Mouse (Mus musculus) hindbrain, embryonic 13.5 days (tissue): ENCODE data around the gene Atp6ap1l. TPM values are rescaled to one million over a fixed set of nuclear protein-coding genes. Genes with fewer than 3 reads are reported as not detected.
"Not testable (repeated sequence)": the region's sequence is repeated elsewhere in the genome, so short reads cannot be mapped to it uniquely, and the experiment has no call there.

Source experiments
- ATAC-seq: fragments of 200-750 bp; cut with Nextera tagmentation; 2 replicates; pipeline ENCODE4 v1.8.0; 2017; ENCODE audit warnings: moderate TSS enrichment; ENCODE audit not compliant: low FRiP score
- H3K27ac ChIP-seq: fragments of 300-500 bp; sonication (generic); 2 replicates; pipeline ENCODE4 v1.5.1; 2015; ENCODE audit warnings: inconsistent platforms, mild to moderate bottlenecking, moderate library complexity
- H3K27me3 ChIP-seq: fragments of 300-500 bp; sonication (generic); 2 replicates; pipeline ENCODE4 v1.6.1; 2015; ENCODE audit warnings: mild to moderate bottlenecking, inconsistent platforms
- H3K36me3 ChIP-seq: fragments of 300-500 bp; sonication (generic); 2 replicates; pipeline ENCODE4 v1.6.1; 2015; ENCODE audit warnings: mild to moderate bottlenecking, inconsistent platforms
- H3K4me1 ChIP-seq: fragments of 300-500 bp; sonication (generic); replicated peaks from 2 replicates; pipeline ENCODE4 v1.6.1; 2015; ENCODE audit warnings: inconsistent platforms
- H3K4me2 ChIP-seq: fragments of 300-500 bp; sonication (generic); 2 replicates; pipeline ENCODE4 v1.6.1; 2015; ENCODE audit warnings: inconsistent platforms, mild to moderate bottlenecking, moderate library complexity
- H3K4me3 ChIP-seq: fragments of 300-500 bp; sonication (generic); 2 replicates; pipeline ENCODE4 v1.5.1; 2015; ENCODE audit warnings: mild to moderate bottlenecking, inconsistent platforms
- H3K9ac ChIP-seq: fragments of 300-500 bp; sonication (generic); 2 replicates; pipeline ENCODE4 v1.6.1; 2015; ENCODE audit warnings: mild to moderate bottlenecking, inconsistent platforms
- H3K9me3 ChIP-seq: fragments of 300-500 bp; sonication (generic); 2 replicates; pipeline ENCODE4 v1.6.1; 2016; ENCODE audit warnings: inconsistent platforms
- WGBS: fragments of 180-500 bp; shearing (Covaris S2); methylation state at CpG from one replicate; pipeline ENCODE4 v1.1.7; 2015; 5-methylcytosine and 5-hydroxymethylcytosine counted together
- polyA plus RNA-seq: library from polyadenylated mRNA; unstranded; fragments of >200 nt; fragmentation: Nextera tagmentation; extraction: Ambion mirVana; gene quantifications from 2 replicates; pipeline ENCODE4 v1.2.1, GENCODE M21; 2015

The Atp6ap1l gene
- 0.88 and 0.93 TPM in 2 replicates for polyA plus RNA-seq

GRCm38 (mm10) chr13:90905176-90905575, at the start of gene Atp6ap1l:
Gene Atp6ap1l, minus strand, starts transcription at chr13:90905355.
- Histone ChIP-seq H3K27ac (no peak within 1 kb of the TSS), H3K4me3 (no peak within 1 kb of the TSS), H3K4me1 (no peaks in the 10 kb centered on the region), H3K36me3 (no peaks in the 10 kb centered on the region), H3K4me2 (no peak within 1 kb of the TSS), H3K9ac (no peak within 1 kb of the TSS), H3K9me3 (no peaks in the 10 kb centered on the region), H3K27me3 (no peaks in the 10 kb centered on the region)
- no peak for ATAC-seq
- 90% methylated on average over 5 of the region's 5 CpGs for WGBS

- H3K9me3 ChIP-seq: no peaks in the 10 kb centered on the region
- no peaks in the 10 kb centered on the region for H3K4me1 ChIP-seq
- no peak overlapping the region for H3K27ac ChIP-seq
- no peaks in the 10 kb centered on the region for H3K27me3 ChIP-seq
- H3K4me3 ChIP-seq: no peak overlapping the region
- H3K4me2 ChIP-seq: no peak overlapping the region
- no peak for ATAC-seq
- no peak overlapping the region for H3K9ac ChIP-seq
- no peaks in the 10 kb centered on the region for H3K36me3 ChIP-seq
- WGBS: 84% methylated on average over 5 of the region's 5 CpGs
Measured at GRCm38 (mm10) chr13:90939600-90939999, 34.4 kb upstream of the Atp6ap1l start.

GRCm38 (mm10) chr13:90939192-90939591, 34.0 kb upstream of the Atp6ap1l start:
- Histone ChIP-seq H3K36me3 (no peaks in the 10 kb centered on the region), H3K4me3 (no peak overlapping the region), H3K4me1 (no peaks in the 10 kb centered on the region), H3K9me3 (no peaks in the 10 kb centered on the region), H3K4me2 (no peak overlapping the region), H3K27ac (no peak overlapping the region), H3K27me3 (no peaks in the 10 kb centered on the region), H3K9ac (no peak overlapping the region)
- 59% methylated on average over 6 of the region's 6 CpGs for WGBS
- ATAC-seq: no peak

DNA sequence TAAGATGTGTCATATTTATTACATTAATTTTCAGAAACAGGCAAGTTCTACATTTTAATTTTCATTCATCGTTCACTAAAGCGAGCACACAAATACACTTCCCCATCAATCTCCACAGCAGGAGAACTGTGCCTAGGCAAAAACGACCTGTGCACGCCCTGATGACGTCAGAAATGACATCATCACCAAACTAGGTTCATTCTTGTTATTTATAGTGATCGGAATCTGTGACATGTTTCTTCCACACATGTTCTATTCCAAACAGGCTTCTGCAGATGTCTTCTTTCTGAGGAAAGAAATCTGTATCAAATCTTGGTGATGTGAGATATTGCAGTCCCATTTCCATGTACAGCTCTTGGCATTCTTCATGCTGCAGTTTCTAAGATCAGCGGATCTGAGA, 30.7 kb upstream of the Atp6ap1l start:
- Histone ChIP-seq H3K27me3 (no peaks in the 10 kb centered on the region), H3K9ac (no peak overlapping the region), H3K9me3 (no peaks in the 10 kb centered on the region), H3K4me1 (no peaks in the 10 kb centered on the region), H3K36me3 (no peaks in the 10 kb centered on the region), H3K27ac (no peak overlapping the region), H3K4me2 (no peak overlapping the region), H3K4me3 (no peak overlapping the region)
- 84% methylated on average over 7 of the region's 7 CpGs for WGBS
- no peak for ATAC-seq

DNA sequence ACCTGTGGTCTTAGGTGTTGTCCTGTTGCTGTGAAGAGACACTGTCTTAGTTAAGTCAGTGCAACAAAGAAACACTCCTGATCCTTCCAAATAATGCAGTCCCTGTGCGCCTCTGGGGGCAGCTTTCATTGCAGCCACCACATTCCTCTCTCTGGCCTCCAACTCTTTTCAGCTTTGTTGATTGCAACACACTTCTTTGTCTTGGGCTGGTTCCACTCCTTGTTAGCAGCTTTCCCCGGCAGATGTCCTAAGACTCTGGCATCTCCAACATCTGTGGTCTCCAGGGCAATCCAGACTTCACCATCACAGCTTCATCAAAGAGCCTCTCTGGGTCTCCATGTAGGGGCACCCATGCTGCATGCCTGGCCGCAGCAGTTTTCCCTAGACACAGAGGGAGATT, 28.1 kb upstream of the Atp6ap1l start:
- no peaks in the 10 kb centered on the region for H3K27me3 ChIP-seq
- no peak overlapping the region for H3K9ac ChIP-seq
- H3K4me2 ChIP-seq: no peak overlapping the region
- no peak overlapping the region for H3K4me3 ChIP-seq
- peaks cover 5% of the 10 kb centered on the region; the same call in 1 of the 2 replicates for H3K36me3 ChIP-seq
- ATAC-seq: no peak
- no peaks in the 10 kb centered on the region for H3K9me3 ChIP-seq
- H3K4me1 ChIP-seq: no peaks in the 10 kb centered on the region
- no peak overlapping the region for H3K27ac ChIP-seq
- 62% methylated on average over 3 of the region's 3 CpGs for WGBS

GRCm38 (mm10) chr13:90929847-90930246, 24.7 kb upstream of the Atp6ap1l start:
- ATAC-seq: peak; percentile 46; the same call in 1 of the 2 replicates
- H3K9me3 ChIP-seq: no peaks in the 10 kb centered on the region
- peaks cover 35% of the 10 kb centered on the region for H3K36me3 ChIP-seq
- 24% methylated on average over 5 of the region's 5 CpGs for WGBS
- no peak overlapping the region for H3K27ac ChIP-seq
- no peak overlapping the region for H3K4me3 ChIP-seq
- H3K4me2 ChIP-seq: no peak overlapping the region
- no peaks in the 10 kb centered on the region for H3K4me1 ChIP-seq
- H3K27me3 ChIP-seq: no peaks in the 10 kb centered on the region
- no peak overlapping the region for H3K9ac ChIP-seq

GRCm38 (mm10) chr13:90928266-90928665, 23.1 kb upstream of the Atp6ap1l start:
- H3K9me3 ChIP-seq, H3K4me2 ChIP-seq, H3K4me1 ChIP-seq, H3K9ac ChIP-seq, H3K27me3 ChIP-seq, H3K4me3 ChIP-seq, ATAC-seq, H3K27ac ChIP-seq: not testable (repeated sequence)
- WGBS: 92% methylated on average over 9 of the region's 10 CpGs
- peaks cover 37% of the 10 kb centered on the region for H3K36me3 ChIP-seq

DNA sequence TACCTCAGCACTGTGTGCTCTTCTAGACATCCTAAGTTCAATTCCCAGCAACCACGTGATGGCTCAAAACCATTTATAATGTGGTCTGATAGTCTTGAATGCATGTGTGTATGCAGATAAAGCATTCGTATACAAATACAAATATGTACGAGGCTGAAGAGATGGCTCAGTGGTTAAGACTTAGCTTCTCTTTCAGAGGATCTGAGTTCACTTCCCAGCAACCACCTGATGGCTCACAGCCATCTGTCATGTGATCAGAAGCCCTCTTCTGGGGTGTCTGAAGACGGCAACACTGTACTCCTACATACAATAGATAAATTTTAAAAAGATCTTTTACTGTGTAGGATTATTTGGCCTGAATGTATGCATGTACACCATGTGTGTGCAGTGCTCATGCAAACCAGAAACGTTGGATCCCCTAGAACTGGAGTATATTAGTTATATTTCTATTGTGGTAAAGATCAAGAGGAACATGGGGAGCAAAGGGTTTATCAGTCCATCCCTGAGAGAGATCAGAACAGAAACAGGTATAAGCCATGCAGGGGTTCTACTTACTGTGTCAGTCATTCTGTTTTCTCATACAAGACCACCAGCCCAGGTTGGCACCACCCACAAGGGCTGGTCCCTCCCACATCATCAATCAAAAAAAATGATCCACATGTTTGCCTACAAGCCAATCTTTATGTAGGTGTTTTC, 21.9 kb upstream of the Atp6ap1l start:
- Histone ChIP-seq H3K27me3 (no peaks in the 10 kb centered on the region), H3K4me3 (no peak overlapping the region), H3K36me3 (peaks cover 37% of the 10 kb centered on the region), H3K9ac (no peak overlapping the region), H3K4me1 (peaks cover 6% of the 10 kb centered on the region), H3K27ac (no peak overlapping the region), H3K4me2 (no peak overlapping the region), H3K9me3 (no peaks in the 10 kb centered on the region)
- ATAC-seq: no peak
- WGBS: 77% methylated on average over 5 of the region's 5 CpGs

DNA sequence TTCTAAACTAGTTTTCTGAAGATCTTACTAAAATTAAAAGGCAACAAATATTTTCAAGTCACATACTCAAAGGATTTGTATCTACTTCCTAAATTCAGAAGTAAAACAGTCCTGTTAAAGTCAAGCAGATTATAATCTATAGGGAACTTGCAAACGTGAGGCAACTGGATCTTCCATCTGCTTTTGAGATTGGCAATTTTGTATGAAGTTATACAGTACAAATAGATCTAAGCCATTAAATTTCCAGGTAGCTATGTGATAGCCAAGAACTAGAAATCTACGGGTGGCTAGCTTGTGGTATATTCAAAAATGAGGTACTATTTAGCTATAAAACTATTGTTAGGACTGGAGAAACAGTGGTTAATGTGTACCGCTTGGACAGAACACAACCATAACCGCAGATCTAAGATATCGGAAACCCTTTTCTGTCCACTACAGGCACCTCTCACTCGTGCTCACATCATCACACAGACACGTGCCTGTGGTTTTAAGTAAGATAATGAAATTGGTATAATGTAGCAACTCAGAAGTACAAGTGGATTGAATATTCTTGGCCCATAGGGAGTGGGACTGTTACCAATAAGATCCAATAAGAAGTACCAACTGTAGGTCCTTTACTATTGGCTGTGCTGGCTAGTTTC, 21.1 kb upstream of the Atp6ap1l start:
- peaks cover 37% of the 10 kb centered on the region for H3K36me3 ChIP-seq
- ATAC-seq: no peak
- H3K9ac ChIP-seq: no peak overlapping the region
- H3K9me3 ChIP-seq: no peaks in the 10 kb centered on the region
- H3K27me3 ChIP-seq: no peaks in the 10 kb centered on the region
- peaks cover 6% of the 10 kb centered on the region for H3K4me1 ChIP-seq
- WGBS: 88% methylated on average over 7 of the region's 7 CpGs
- H3K27ac ChIP-seq: no peak overlapping the region
- H3K4me2 ChIP-seq: no peak overlapping the region
- H3K4me3 ChIP-seq: no peak overlapping the region

DNA sequence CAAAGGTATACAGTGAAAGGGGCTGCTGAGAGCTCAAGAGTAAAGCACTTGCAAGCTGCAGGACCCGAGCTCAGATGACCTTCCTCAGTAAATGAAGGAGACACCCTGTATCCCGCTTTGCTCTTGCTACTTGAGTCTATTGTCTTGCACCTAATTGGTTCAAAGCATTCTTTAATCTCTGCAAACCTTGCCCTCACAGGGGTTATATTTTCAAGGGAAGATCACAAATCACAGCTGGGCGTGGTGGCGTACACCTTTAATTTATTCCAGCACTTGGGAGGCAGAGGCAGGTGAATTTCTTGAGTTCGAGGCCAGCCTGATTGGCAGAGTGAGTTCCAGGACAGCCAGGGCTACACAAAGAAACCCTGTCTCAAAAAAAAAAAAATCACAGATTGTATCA, 20.0 kb upstream of the Atp6ap1l start:
- 94% methylated on average over 5 of the region's 5 CpGs for WGBS
- H3K9me3 ChIP-seq: no peaks in the 10 kb centered on the region
- H3K27ac ChIP-seq: no peak overlapping the region
- no peak overlapping the region for H3K9ac ChIP-seq
- peaks cover 6% of the 10 kb centered on the region for H3K4me1 ChIP-seq
- H3K4me3 ChIP-seq: no peak overlapping the region
- ATAC-seq: no peak
- H3K27me3 ChIP-seq: no peaks in the 10 kb centered on the region
- H3K4me2 ChIP-seq: no peak overlapping the region
- H3K36me3 ChIP-seq: peaks cover 37% of the 10 kb centered on the region

- Histone ChIP-seq H3K4me3 (peak overlapping the region; percentile 86), H3K36me3 (peaks cover 37% of the 10 kb centered on the region), H3K4me2 (peak overlapping the region; percentile 67), H3K27me3 (no peaks in the 10 kb centered on the region), H3K9me3 (no peaks in the 10 kb centered on the region), H3K4me1 (peaks cover 6% of the 10 kb centered on the region), H3K9ac (peak overlapping the region; percentile 94), H3K27ac (no peak overlapping the region)
- ATAC-seq: no peak
- 55% methylated on average over 9 of the region's 9 CpGs for WGBS
Measured at GRCm38 (mm10) chr13:90924072-90924471, 18.9 kb upstream of the Atp6ap1l start.

DNA sequence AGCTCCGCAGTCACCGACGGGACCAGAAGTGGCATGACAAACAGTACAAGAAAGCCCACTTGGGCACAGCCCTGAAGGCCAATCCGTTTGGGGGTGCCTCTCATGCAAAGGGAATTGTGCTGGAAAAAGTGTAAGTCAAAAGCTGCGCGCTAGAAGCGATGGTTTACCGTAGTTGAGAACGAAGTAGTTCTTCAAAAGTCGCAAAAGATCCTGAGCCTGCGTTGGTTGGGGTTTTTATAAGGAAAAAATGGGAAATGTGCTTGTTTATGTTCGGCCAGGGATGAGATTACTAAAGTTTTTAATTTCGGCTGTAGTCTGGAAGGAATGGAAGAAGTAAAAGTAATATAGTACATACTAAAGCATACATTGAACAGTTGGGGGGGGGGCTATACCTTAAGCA, 18.5 kb upstream of the Atp6ap1l start:
- H3K27me3 ChIP-seq, H3K9me3 ChIP-seq, H3K4me1 ChIP-seq, ATAC-seq, H3K27ac ChIP-seq: not testable (repeated sequence)
- WGBS: under 1% methylated on average over 13 of the region's 13 CpGs
- peak overlapping the region; percentile 86 for H3K4me3 ChIP-seq
- peaks cover 34% of the 10 kb centered on the region for H3K36me3 ChIP-seq
- peak overlapping the region; percentile 67 for H3K4me2 ChIP-seq
- peak overlapping the region; percentile 94 for H3K9ac ChIP-seq
